Mouse (Mus musculus) retina, postnatal 7 days (tissue): ENCODE data around the gene Nfat5.

ENCODE experiments used
- DNase-seq: peaks from one replicate; pipeline ENCODE4 v3.0.0-alpha.2; 2012; ENCODE audit warnings: low read depth, low spot score

Gene Nfat5

DNA sequence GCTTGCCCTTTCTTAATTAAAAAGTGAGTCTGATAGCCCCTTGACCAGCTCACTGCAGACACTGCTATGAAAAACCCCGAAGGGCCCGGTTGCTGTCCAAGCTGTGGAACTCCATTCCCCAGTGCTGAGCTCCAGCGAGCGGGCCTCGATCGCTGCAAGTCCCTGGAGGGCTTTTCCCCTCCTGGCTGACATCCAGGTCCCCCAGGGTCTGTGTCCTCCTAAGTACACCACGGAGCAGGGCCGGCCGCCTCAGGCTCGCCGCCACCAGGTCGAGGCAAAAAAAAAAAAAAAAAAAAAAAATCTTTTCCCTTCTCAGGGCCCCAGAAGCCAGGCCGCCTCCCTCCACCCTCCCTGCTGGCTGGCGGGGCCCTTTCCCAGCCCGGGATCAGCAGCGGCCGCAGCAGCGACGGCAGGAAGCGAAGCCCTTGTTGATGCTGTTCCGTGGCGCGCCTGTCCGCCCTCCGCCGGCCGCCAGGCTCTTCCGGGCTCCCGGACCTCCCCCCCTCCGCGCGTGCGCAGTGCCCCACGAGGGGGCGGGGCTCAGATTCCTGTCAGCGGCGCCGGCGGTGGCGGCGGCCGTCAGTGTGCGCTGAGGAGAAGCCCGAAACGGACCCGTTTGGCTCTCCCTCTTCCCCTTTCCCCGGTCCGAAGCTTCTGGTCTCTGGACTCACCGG, at the start of gene Nfat5:
Gene Nfat5, plus strand, starts transcription at position 543 of the 674 bp plus-strand sequence.
- DNase-seq = peak; percentile 92

DNA sequence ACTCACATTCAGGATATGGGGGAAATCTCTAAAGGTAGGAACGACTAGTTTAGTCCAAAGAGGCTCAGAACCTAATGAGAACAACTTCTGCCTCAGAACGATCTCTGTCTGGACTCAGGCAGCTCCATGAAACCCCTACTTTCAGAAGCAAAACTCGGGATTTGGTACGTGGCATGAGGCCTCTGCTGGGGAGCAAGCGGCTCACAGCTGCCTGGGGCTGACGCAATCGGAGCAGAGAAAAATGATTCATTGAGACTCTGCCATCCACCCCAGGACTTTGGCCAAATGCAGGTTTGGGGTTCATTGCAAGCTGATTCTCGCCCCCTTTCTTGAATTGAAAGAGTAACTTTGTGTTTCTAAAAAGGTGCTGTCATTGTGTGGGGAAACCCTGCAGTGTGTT, 49.1 kb upstream of the Nfat5 start:
- DNase-seq = no peak

DNA sequence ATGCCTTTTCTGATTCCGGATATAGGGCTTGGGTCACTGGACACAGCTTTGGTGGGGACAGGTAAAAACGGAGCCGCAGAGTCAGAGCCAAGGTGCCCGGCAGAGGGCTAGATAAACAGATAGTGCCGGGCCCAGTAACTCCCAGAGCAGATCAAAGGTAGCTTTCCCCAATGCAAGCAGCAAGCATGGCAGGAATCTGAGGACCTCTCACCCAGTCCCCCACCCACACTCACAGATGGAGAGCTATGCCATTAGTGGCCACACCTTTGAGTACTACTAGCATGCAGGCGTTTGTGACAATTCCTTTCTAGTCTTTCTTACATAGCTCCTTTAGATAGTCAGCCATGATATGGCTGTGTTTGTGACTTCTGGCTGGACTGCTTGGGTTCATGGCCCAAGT, 44.8 kb upstream of the Nfat5 start:
- DNase-seq = no peak

DNA sequence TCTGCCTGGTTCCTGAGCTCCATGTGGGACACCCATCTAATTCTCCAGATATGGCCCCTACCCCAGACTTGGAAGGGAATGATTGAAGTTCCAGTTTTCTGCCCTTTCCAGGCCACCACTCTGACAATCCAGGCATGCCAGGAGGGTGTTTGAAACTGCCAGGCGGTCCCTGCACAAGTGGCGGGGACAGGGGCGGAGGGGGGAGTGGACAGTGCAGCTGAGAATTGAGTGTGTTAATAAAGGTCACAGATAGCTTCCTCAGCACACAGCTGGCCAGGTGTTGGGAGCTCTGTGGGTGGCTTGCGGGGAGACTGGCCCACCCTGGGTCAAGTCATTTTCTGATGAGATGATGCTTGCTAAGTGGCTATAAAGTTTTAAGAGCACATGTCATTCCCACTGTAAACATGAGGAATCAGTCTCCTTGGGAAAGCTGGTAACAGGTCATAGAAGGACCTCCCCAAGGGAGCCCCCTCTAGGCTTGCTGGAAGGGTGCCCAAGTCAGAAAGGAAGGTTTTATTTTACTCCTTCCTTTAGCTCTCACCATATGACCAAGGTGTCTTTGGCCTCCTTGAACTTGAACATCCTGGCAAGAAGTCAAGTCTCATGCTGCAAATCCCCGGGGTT, 41.7 kb upstream of the Nfat5 start:
- DNase-seq = no peak

DNA sequence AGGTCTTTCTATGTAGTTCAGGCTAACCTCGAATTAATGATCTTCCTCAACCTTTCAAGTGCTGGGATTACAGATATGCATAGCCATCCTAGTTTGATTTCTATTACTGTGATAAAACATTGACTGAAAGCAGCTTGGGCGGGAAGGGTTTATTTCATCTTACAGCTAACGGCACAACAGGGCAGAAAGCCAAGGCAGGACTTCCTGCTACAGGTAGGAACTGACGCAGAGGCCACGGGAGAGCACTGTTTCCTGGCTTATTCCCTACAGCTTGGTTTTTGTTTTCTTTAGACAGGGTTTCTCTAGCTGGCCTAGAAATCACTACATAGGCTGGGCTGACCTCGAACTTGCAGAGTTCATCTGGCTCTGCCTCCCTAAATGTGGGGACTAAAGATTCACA, 40.1 kb upstream of the Nfat5 start:
- DNase-seq = no peak

DNA sequence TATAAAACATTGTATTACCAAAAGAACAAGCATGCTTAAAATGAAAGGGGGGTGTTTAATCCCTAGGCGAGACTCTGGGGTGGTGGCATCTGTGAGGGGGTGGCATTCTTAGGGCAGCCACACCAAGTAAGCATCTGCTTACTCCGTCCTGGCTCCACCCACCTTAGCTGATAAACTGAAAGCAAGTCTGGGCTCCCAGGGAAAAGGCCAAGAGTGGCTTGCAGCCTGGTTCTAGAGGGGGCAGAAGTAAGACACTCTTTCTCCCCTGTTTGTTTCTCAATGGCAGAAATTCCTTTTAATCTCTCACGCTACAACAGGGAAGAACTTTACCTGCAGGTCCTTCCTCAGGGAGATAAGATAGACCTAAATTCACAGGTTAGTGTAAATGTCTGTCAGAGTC, 38.9 kb upstream of the Nfat5 start:
- DNase-seq = no peak

DNA sequence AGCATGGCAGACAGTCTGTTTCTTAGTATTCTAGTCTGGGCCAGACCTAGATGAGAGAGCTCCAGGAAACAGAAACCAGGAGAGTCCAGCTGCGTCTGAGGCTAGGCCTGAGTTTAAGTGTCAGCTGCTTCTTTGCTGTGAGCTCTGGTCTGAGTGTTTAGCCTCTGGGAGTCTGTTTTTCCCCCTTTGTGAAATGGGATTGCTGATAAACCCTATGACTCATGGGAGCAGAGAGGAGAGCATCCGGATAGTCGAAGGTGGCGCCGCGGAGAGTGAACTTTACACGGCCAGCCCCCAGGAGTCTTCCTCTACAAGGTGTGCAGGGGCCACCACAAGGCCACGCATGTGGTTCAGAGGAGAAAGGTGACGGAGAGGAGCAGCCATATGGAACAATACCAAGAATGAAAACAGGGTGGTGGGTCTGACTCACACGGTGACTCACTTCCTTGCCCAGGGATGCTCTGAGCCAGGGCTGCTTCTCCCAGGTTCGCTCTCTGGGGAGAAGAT, 38.3 kb upstream of the Nfat5 start:
- no peak for DNase-seq

DNA sequence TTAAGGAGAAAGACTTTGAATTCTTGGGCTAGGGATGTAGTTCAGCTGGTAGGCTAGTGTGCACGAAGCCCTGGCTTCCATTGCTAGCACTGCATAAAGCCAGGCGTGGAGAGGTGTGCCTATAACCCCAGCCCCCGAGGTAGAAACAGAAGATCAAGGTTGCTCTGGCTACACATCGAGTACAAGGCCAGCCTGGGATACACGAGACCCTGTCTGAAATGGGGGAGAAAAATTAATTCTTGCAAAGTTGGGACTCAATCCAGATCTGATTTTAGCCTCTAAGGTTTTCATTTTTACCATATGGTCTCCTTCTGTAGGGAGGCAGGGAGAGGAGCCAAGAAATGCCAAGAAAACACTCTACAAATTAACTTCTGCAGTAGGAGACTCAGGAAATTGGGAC, 36.0 kb upstream of the Nfat5 start:
- DNase-seq = no peak

DNA sequence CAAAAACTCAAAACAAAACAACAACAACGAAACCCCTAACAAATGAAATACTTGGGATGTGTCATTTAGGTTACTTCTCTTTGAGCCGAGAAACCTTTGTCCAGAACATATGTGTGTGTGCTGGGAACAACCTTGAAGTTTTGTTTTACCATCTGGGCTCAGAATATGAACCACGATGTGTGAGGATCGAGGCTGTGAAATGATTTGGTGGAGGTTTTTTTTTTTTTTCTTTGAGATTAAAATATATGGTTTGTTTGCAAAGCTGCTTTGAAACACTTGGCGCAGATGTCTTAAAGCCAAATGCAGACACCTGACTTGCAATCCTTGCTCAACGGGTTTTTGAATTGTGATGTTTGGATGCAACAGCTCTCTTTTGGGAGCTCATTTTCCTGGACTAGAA, 33.1 kb upstream of the Nfat5 start:
- DNase-seq = no peak

DNA sequence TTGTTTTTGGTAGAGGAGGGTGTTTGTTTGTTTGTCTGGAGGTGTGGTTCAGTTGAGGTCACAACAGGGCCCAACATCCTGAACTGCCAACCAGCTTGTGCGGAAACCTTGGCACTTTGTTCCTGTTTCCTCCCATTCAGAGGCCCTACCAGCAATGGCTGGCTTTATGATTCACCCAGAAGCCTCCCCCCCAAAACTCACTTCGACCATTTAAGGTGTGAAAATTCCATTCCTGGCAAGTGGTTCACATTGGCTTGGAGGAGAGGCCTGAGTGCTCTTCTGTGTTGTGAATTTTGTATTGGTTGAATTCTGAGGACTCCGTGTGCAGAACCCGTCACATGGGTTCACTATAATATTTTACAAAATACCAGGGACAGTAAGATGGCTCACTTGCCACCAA, 32.1 kb upstream of the Nfat5 start:
- DNase-seq = no peak

DNA sequence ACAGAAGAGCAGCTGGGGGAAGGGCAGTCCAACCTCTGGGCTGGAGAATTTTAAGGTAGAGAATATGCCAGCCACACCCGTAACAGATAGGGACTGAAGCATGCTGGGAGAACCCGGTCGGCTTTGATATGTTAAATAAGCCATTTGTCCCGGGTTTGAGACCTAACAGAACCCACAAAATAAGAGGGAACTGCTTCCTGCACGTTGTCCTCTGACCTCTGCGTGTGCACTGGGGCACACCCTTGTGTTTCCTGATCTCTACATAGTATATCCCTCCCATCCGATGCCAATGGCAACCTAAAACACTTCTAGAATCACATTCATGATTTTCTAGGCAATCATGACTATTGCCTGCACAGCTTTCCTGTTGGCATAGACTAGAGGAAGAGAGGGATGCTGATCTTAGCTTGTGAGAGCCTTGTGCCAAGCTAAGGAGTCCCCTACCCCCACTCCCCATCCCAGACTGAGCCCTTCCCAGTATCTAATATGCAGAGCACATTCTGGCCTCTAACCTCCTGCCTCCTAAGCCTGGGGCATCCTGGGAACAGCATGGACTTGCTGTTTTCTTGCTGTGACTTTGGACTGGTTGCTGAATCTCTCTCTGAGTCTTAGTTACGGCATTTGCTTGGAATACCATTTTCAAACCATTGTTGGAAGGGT, 31.1 kb upstream of the Nfat5 start:
- DNase-seq = no peak

DNA sequence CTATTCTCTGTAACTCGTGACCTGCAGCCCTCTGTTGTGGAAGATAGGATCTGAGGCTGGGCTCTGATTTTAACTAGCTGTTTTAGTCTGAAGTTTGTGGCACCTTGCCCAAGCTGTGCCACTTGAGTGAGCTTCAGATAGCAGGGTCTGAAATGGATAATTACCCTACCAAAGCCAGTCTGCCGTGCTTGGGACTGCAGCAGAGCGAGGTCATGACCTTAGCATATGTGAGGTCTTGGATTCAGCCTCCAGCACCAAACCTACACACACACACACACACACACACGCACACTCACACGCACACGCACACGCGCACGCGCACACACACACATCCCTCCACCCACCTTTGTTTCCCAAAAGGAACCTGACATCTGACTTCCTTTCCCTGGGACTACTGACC, 27.5 kb upstream of the Nfat5 start:
- no peak for DNase-seq

DNA sequence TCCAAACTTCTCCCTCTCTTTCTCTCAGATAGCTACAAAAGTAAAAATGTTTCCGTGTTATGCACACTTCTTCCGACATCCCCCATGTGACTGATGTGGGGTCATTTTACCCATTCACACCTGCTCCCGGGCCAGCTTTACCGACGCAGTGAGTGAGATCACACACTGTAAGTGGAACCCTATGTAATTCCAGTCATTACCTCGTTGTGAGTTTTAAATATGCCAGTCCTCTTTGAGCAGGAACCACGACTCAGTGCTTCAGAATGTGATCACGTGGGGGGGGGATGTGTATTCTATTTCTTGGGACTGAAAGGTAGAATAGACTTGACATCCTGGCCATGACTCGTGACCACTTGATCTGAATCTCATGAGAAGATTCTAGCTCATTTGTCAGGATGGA, 24.8 kb upstream of the Nfat5 start:
- DNase-seq = no peak

DNA sequence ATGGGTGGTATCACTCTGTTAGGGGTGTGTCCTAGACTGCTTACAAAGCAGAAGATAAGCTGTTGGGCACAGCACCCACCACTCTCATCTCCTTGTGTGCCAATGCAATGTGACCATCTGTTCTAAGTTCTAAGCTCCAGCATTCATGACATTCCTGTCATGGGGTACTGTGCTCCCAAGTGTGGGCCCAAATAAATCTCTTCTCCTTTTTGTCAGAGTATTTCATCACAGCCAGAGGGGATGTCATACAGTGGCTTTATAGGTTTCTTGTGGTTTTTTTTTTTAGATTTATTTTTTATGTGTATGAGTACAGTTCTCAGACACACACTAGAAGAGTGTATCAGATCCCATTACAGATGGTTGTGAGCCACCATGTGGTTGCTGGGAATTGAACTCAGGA, 24.1 kb upstream of the Nfat5 start:
- no peak for DNase-seq

DNA sequence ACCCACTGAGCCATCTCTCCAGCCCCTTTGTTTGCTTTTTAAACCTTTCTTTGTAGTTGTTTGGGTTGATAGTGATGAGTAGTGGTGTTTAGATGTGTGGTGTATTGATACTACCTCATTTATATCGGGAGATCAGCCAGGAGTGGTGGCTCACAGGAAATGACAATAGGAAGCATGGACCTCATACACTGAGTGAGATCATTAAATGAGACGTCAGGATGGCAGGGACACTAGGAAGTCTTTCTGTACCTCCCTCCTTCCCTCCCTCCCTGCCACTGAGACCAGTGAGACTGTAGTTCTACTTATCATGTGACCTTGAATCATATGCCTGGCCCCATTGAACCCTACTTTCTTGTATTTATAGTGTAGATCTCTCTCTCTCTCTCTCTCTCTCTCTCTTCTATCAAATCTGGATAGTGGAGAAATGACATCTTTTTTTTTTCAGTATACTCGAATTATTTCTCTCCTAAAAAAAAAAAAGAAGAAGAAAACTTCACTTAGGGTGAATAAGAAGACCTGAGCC, 23.6 kb upstream of the Nfat5 start:
- DNase-seq = no peak

DNA sequence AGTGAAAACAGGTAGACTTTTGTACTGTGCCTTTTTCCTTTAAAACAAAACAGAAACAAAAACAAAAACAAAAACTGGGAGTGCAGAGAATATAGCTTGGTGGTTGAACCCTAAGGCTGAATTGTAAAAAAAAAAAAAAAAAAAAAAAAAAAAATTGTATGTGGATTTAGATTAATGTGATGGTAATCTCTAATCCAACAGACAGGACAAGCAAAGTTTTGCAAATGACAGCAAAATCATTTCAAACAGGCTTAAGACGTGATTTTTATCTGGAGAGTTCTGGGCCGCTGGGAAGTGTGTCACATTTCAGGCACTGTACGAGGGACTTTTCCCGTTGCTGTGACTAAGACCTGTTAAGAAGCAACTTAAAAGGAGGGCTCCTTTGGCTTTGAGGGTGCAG, 23.0 kb upstream of the Nfat5 start:
- no peak for DNase-seq

DNA sequence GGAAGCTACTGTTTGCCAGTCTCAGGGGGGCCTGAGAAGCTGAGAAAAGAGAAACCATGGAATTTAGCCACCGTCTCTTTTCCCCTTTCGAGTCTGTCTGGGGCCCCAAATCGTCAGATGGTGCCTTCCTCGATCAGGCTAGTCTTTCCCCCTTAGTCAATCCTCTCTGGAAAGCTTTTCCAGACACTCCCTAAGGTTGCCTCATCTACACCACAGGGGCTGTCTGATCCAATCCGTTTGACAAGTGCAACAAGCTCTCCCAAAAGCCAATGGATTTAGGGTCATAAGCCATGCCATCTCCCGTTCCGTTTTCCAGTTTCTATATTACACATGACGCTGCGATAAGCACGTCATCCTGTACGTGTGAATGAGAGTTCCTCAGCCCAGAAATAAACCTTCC, 22.5 kb upstream of the Nfat5 start:
- no peak for DNase-seq

DNA sequence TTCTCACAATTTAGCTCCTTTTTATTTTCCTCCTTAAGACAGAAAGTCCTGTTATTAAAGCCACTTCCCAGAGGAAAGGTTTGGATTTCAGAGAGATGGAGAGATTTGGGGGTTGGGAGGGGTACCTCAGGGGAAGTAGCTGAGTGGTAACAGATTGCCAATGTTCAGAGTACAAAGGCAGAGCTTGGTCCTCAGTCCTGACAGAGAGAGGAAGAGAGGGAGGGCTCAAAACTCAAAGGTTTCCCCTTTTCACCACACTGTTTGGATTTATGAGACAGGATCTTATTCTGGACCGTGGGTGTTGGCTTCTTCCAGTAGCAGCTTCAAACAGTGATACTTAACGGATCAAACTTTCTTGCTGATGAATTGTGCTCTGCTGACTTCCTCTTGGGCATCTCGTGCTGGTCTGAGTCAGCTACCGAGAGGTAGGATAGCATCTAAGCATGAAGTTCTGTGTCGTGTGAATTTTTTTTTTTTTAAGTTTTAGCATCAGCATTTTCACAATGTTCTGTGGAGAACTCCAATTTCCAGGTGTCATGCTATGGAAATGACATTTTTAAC, 15.9 kb upstream of the Nfat5 start:
- no peak for DNase-seq

DNA sequence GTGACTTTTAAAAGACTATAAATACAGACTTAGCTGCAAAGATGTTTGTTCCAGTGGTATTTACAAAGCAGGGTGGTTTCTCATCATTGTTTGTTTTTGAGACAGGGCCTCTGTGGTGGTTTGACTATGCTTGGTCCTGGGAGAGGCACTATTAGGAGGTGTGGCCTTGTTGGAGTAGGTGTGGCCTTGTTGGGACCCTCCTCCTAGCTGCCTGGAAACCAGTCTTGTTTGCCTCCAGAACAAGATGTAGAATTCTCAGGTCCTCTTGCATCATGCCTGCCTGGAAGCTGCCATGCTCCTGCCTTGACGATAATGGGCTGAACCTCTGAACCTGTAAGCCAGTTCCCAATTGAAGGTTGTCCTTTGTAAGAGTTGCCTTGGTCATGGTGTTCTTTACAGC, 14.7 kb upstream of the Nfat5 start:
- no peak for DNase-seq

DNA sequence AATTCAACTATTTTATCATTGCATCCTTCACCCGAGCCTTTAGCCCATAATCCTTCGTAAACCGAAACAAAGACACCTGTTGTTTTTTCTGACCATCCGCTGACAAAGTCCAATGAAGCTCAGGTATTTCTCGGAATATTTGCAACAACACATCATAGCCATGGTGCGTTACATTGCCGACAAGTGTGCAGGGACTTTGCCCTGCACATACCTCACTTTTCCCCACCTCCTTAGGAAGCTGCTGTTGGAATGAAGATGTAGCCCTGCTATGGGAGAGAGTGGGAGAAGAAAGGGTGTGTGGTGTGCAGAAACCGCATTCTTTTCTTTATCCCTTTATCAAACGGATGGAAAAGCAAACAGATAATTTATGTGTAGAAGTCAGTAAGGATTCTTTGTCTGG, 6.6 kb upstream of the Nfat5 start:
- DNase-seq = no peak

DNA sequence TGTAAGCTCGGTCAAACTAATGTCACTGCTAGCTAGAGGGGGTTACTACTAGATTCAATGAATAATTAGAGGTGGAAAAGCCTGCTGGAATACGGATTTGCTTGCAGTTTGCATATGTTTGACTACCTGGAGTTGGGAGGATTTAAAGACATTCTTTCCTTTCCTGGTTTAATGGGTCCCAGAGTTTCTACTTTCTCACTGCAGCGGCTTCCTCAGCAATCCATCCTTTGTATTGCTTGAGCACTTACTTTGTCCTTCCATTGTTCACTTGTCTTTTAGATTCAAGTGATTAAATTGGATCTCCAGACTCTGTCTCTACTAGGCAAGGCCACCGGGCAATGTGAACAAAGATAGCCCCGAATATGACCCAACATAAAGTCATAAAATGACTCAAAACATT, 5.7 kb upstream of the Nfat5 start:
- DNase-seq = no peak

DNA sequence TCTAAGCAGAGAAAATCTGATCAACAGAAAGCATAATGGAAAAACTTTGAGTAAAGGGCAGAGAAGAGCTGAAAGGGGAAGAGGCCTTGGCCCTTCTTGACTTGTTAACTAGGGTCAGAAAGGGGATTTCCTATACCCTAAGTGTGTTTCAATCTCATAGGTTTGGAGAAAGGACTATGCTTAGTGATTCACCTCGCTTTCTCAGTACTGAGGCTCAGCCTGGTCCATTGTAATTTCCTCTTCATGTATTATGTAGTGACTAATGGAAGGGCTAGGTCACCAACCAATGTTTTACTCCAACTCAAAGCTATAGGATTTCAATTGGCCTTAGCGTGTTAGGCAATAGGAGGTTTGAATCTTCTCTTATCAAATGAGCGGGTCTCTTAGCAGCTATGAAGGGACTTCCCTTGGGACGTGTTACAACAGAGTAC, 2.1 kb upstream of the Nfat5 start:
- no peak for DNase-seq
